In the genomic region with DNA sequence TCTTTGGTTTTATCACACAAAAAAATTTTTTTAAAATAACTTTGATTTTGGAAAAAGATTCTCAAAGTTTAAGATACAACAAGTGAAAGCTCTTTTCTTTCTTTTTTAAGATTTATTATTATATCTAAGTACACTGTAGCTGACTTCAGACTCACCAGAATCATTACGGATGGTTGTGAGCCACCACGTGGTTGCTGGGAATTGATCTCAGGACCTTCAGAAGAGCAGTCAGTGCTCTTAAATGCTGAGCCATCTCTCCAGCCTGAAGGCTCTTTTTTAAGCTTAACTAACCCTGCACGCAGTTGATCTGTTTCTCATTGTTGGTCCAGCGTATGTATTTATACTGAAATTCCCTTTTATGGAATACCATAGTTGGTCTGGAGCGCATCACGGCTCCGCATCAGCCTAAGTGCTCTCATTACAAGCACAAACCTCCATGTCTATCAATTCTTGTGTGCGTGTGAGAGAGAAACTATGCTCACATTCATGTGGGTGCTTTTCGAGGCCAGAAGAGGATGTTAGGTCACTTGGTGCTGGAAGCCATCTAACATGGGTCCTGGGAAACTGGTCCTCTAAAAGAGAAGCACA, we compare ENCODE assay signal across 16 mouse cellular contexts. TPM values are rescaled to one million over a fixed set of nuclear protein-coding genes. Genes with fewer than 3 reads are reported as not detected.
DNase-seq lines count a peak whose midpoint lies in the region; ATAC-seq and TF ChIP-seq lines count a peak whose summit lies in the region.
"Had no signal": no experiment of that assay in that cellular context is flagged by ENCODE, and none has a peak within 500 bp of the region (broad histone marks: within the 10 kb centered on the region; RNA-seq: fewer than 3 reads in every experiment).

No protein-coding gene starts in this region.

- no peak for TF ChIP-seq EP300 in CH12.LX (IDR thresholded peaks at IDR 0.05; ENCODE audit: low read length)
- no peak for TF ChIP-seq EP300 in ES-Bruce4 (IDR thresholded peaks at IDR 0.05; ENCODE audit: insufficient read depth, low read depth, low read length)

- peak overlapping the region; percentile 88; the same call in 1 of the 2 replicates for H3K4me2 ChIP-seq in hindbrain, embryonic 15.5 days
- no peak overlapping the region for H3K4me2 ChIP-seq in hindbrain, embryonic 13.5 days
- peak overlapping the region; percentile 24; the same call in 1 of the 2 replicates for H3K4me2 ChIP-seq in CH12.LX (ENCODE audit: insufficient read depth, low read depth, poor library complexity, severe bottlenecking)
- peak overlapping the region; percentile 80 for H3K4me2 ChIP-seq in liver, embryonic 12.5 days

- H3K36me3 ChIP-seq in hindbrain, embryonic 15.5 days = no peaks in the 10 kb centered on the region; the same call in 1 of the 2 replicates
- 0 out of 2 replicates have a peak, but pooled peaks cover 4% of the 10 kb centered on the region for H3K36me3 ChIP-seq in hindbrain, embryonic 13.5 days
- peaks cover 0 to 20% of the 10 kb centered on the region in 2 experiments for H3K36me3 ChIP-seq in CH12.LX (replicated peaks in 1 of 2; ENCODE audit: control insufficient read depth in 1 of 2, insufficient read depth in 1 of 2, low read length in 1 of 2)
- no peaks in the 10 kb centered on the region for H3K36me3 ChIP-seq in ES-Bruce4 (ENCODE audit: control insufficient read depth, insufficient read depth, low read length, poor library complexity, severe bottlenecking)
- H3K36me3 ChIP-seq in liver, embryonic 12.5 days = peaks cover 18% of the 10 kb centered on the region
- H3K36me3 ChIP-seq: limb, embryonic 13.5 days had no signal

- no peaks in the 10 kb centered on the region for H3K9me3 ChIP-seq in hindbrain, embryonic 15.5 days
- H3K9me3 ChIP-seq in hindbrain, embryonic 13.5 days = no peaks in the 10 kb centered on the region
- H3K9me3 ChIP-seq in CH12.LX (replicated peaks; ENCODE audit: low read length) (no peaks in the 10 kb centered on the region), ES-Bruce4 (replicated peaks; ENCODE audit: control insufficient read depth, insufficient read depth, low read length, poor library complexity, severe bottlenecking) (no peaks in the 10 kb centered on the region)
- H3K9me3 ChIP-seq in liver, embryonic 12.5 days (replicated peaks) = no peaks in the 10 kb centered on the region
- H3K9me3 ChIP-seq: limb, embryonic 13.5 days had no signal

- TF ChIP-seq POLR2A in CH12.LX (IDR thresholded peaks at IDR 0.05; ENCODE audit: low read depth, low read length) = peak; percentile 34; the same call in 1 of the 2 replicates
- no peak for TF ChIP-seq POLR2A in ES-Bruce4 (IDR thresholded peaks at IDR 0.05; ENCODE audit: insufficient read depth, low read length)

- dilution Hi-C loops in CH12.LX (cut with MboI; ENCODE audit: extremely low pct_ligation_motif_present, extremely low pct_unique_long_range_greater_than_20kb, low sequenced_read_pairs) = no loop called here

- H3K9ac ChIP-seq in hindbrain, embryonic 15.5 days = no peak overlapping the region
- H3K9ac ChIP-seq in hindbrain, embryonic 13.5 days = no peak overlapping the region
- H3K9ac ChIP-seq in CH12.LX (ENCODE audit: insufficient read depth, low read depth) (peak overlapping the region; percentile 93), ES-Bruce4 (ENCODE audit: low read depth, poor library complexity, severe bottlenecking) (peak overlapping the region; percentile 18; the same call in 1 of the 2 replicates)
- H3K9ac ChIP-seq in liver, embryonic 12.5 days = no peak overlapping the region

- peaks cover 31% of the 10 kb centered on the region for H3K4me1 ChIP-seq in hindbrain, embryonic 15.5 days (replicated peaks)
- peaks cover 28% of the 10 kb centered on the region for H3K4me1 ChIP-seq in hindbrain, embryonic 13.5 days (replicated peaks)
- H3K4me1 ChIP-seq in CH12.LX (ENCODE audit: control insufficient read depth in 1 of 2, insufficient read depth in 2 of 2) (peaks cover 0 to 32% of the 10 kb centered on the region in 2 experiments; a peak in 2 of 4 replicates), ES-Bruce4 (ENCODE audit: control insufficient read depth, insufficient read depth, low read length) (no peaks in the 10 kb centered on the region)
- H3K4me1 ChIP-seq in liver, embryonic 12.5 days = peaks cover 75% of the 10 kb centered on the region

- 95% methylated on average over 9 of the region's 9 CpGs for WGBS in hindbrain, embryonic 15.5 days
- WGBS in hindbrain, embryonic 13.5 days = 95% methylated on average over 9 of the region's 9 CpGs
- WGBS in liver, embryonic 12.5 days (ENCODE audit: insufficient replicate concordance) = 89% methylated on average over 9 of the region's 9 CpGs

- H3K27ac ChIP-seq in hindbrain, embryonic 15.5 days (replicated peaks) = no peak overlapping the region
- H3K27ac ChIP-seq in hindbrain, embryonic 13.5 days = no peak overlapping the region
- H3K27ac ChIP-seq in CH12.LX (ENCODE audit: insufficient read depth, low read depth) (no peak overlapping the region), ES-Bruce4 (ENCODE audit: insufficient read depth, low read length) (no peak overlapping the region)
- H3K27ac ChIP-seq in liver, embryonic 12.5 days = 0 out of 2 replicates have a peak overlapping the region, but pooled peaks have one; percentile 32

- DNase-seq in CH12.LX (ENCODE audit: extremely low read depth) = no peak
- DNase-seq in kidney, adult 18-20 months = no peak
- no peak for DNase-seq in left cerebral cortex, adult 8-10 months (ENCODE audit: low spot score in 2 of 2)
- DNase-seq: cerebellum, adult 2 months; heart, adult 18-20 months; heart, postnatal 10 days; kidney, adult 11 months; kidney, postnatal 36 days; lung, postnatal 14 days; thymus, adult 18-20 months had no signal

- TF ChIP-seq RAD21 in CH12.LX (IDR thresholded peaks at IDR 0.05; ENCODE audit: low read depth, low read length) = no peak

- ATAC-seq in hindbrain, embryonic 15.5 days (ENCODE audit: low FRiP score, low read depth) = no peak
- ATAC-seq in hindbrain, embryonic 13.5 days (ENCODE audit: low FRiP score) = no peak
- no peak for ATAC-seq in liver, embryonic 12.5 days
- ATAC-seq: Patski had no signal

- no peaks in the 10 kb centered on the region for H3K27me3 ChIP-seq in hindbrain, embryonic 15.5 days
- no peaks in the 10 kb centered on the region for H3K27me3 ChIP-seq in hindbrain, embryonic 13.5 days
- H3K27me3 ChIP-seq in CH12.LX (replicated peaks) (no peaks in the 10 kb centered on the region), ES-Bruce4 (ENCODE audit: control insufficient read depth, insufficient read depth, low read length, poor library complexity, severe bottlenecking) (no peaks in the 10 kb centered on the region)
- H3K27me3 ChIP-seq in liver, embryonic 12.5 days (replicated peaks) = no peaks in the 10 kb centered on the region
- H3K27me3 ChIP-seq: limb, embryonic 13.5 days; Patski had no signal

- TF ChIP-seq CTCF in CH12.LX (conservative IDR thresholded peaks at IDR 0.05 in 1 of 2, IDR thresholded peaks at IDR 0.05 in 1 of 2; ENCODE audit: low read depth in 2 of 2, low read length in 2 of 2) (no peak), ES-Bruce4 (IDR thresholded peaks at IDR 0.05; ENCODE audit: low read depth, low read length) (no peak)

- peaks cover 31% of the 10 kb centered on the region for H3K79me2 ChIP-seq in CH12.LX (replicated peaks; ENCODE audit: control insufficient read depth, extremely low read depth, insufficient read depth, poor library complexity, severe bottlenecking)

- no peak overlapping the region for H3K4me3 ChIP-seq in hindbrain, embryonic 15.5 days
- no peak overlapping the region for H3K4me3 ChIP-seq in hindbrain, embryonic 13.5 days
- H3K4me3 ChIP-seq in CH12.LX (replicated peaks in 1 of 3; ENCODE audit: low read depth in 2 of 3, low read length in 2 of 3, poor library complexity in 1 of 3) = peak overlapping the region in 2 of 3 experiments; percentile 78 to 81
- no peak overlapping the region for H3K4me3 ChIP-seq in ES-Bruce4 (ENCODE audit: low read depth, low read length)
- H3K4me3 ChIP-seq in liver, embryonic 12.5 days = 0 out of 2 replicates have a peak overlapping the region, but pooled peaks have one; percentile 83

- in situ Hi-C loops in CH12.LX (cut with MboI; ENCODE audit: low pct_ligation_motif_present, low pct_unique_long_range_greater_than_20kb, low sequenced_read_pairs) = no loop called here

RNA-seq across cellular contexts. Expression of a gene that starts 1.3 kb away (rescaled TPM):
- 62.9 and 67.1 TPM in 2 replicates for polyA plus RNA-seq in hindbrain, embryonic 15.5 days (2015; fragmentation: Nextera tagmentation; extraction: Ambion mirVana)
- 67.5 and 72.2 TPM in 2 replicates for polyA plus RNA-seq in hindbrain, embryonic 13.5 days (2015; fragmentation: Nextera tagmentation; extraction: Ambion mirVana)
- 49.4 and 51.2 TPM in 2 replicates for total RNA-seq in CH12.LX (2012; rRNA removed)
- total RNA-seq in CH12.LX (2014; rRNA removed) = 19.4 and 22.8 TPM in 2 replicates
- 96.9 and 99.5 TPM in 2 replicates for polyA plus RNA-seq in CH12.LX (2012; ENCODE audit: insufficient read length, low read depth)
- 104 and 106 TPM in 2 replicates for polyA plus RNA-seq in ES-Bruce4 (2011; ENCODE audit: insufficient read depth, insufficient read length, low read depth, missing spikeins)
- polyA plus RNA-seq in liver, embryonic 12.5 days (2016; fragmentation: Nextera tagmentation; extraction: Ambion mirVana) = 51.5 and 53.1 TPM in 2 replicates
- 10 to 100 TPM; 49.8 to 65.0 (median 58.1) TPM for total RNA-seq in left cerebral cortex, adult 8-10 months (2022)

RNA-seq across cellular contexts. Expression of a gene that starts 1.6 kb away (rescaled TPM):
- 1.6 and 2.7 TPM in 2 replicates for polyA plus RNA-seq in hindbrain, embryonic 15.5 days (2015; fragmentation: Nextera tagmentation; extraction: Ambion mirVana)
- 0.78 and 1.8 TPM in 2 replicates for polyA plus RNA-seq in hindbrain, embryonic 13.5 days (2015; fragmentation: Nextera tagmentation; extraction: Ambion mirVana)
- total RNA-seq in CH12.LX (2012; rRNA removed) = 1.4 and 2.7 TPM in 2 replicates
- total RNA-seq in CH12.LX (2014; rRNA removed) = 1.2 and 2.1 TPM in 2 replicates
- polyA plus RNA-seq in CH12.LX (2012; ENCODE audit: insufficient read length, low read depth) = 0.57 and 3.0 TPM in 2 replicates
- 2.3 and 2.6 TPM in 2 replicates for polyA plus RNA-seq in ES-Bruce4 (2011; ENCODE audit: insufficient read depth, insufficient read length, low read depth, missing spikeins)
- 0.90 and 1.3 TPM in 2 replicates for polyA plus RNA-seq in liver, embryonic 12.5 days (2016; fragmentation: Nextera tagmentation; extraction: Ambion mirVana)
- total RNA-seq in left cerebral cortex, adult 8-10 months (2022) = 1 to 10 TPM; 1.8 to 6.0 (median 2.5) TPM

RNA-seq across cellular contexts. Expression of a gene that starts 11.8 kb away (rescaled TPM):
- 115 and 118 TPM in 2 replicates for polyA plus RNA-seq in hindbrain, embryonic 15.5 days (2015; fragmentation: Nextera tagmentation; extraction: Ambion mirVana)
- polyA plus RNA-seq in hindbrain, embryonic 13.5 days (2015; fragmentation: Nextera tagmentation; extraction: Ambion mirVana) = 126 TPM in 2 replicates
- 61.5 and 73.9 TPM in 2 replicates for total RNA-seq in CH12.LX (2012; rRNA removed)
- 52.6 and 56.7 TPM in 2 replicates for total RNA-seq in CH12.LX (2014; rRNA removed)
- polyA plus RNA-seq in CH12.LX (2012; ENCODE audit: insufficient read length, low read depth) = 59.2 and 63.9 TPM in 2 replicates
- 40.0 and 45.9 TPM in 2 replicates for polyA plus RNA-seq in ES-Bruce4 (2011; ENCODE audit: insufficient read depth, insufficient read length, low read depth, missing spikeins)
- 58.2 and 62.3 TPM in 2 replicates for polyA plus RNA-seq in liver, embryonic 12.5 days (2016; fragmentation: Nextera tagmentation; extraction: Ambion mirVana)
- 10 to 100 TPM; 80.7 to 85.0 (median 83.6) TPM for total RNA-seq in left cerebral cortex, adult 8-10 months (2022)

RNA-seq across cellular contexts. Expression of a gene that starts 12.0 kb away (rescaled TPM):
- polyA plus RNA-seq in hindbrain, embryonic 15.5 days (2015; fragmentation: Nextera tagmentation; extraction: Ambion mirVana) = 76.1 and 86.9 TPM in 2 replicates
- polyA plus RNA-seq in hindbrain, embryonic 13.5 days (2015; fragmentation: Nextera tagmentation; extraction: Ambion mirVana) = 77.0 and 77.9 TPM in 2 replicates
- total RNA-seq in CH12.LX (2012; rRNA removed) = 56.8 and 75.0 TPM in 2 replicates
- 26.8 and 29.0 TPM in 2 replicates for total RNA-seq in CH12.LX (2014; rRNA removed)
- polyA plus RNA-seq in CH12.LX (2012; ENCODE audit: insufficient read length, low read depth) = 99.5 and 106 TPM in 2 replicates
- polyA plus RNA-seq in ES-Bruce4 (2011; ENCODE audit: insufficient read depth, insufficient read length, low read depth, missing spikeins) = 40.7 and 45.2 TPM in 2 replicates
- polyA plus RNA-seq in liver, embryonic 12.5 days (2016; fragmentation: Nextera tagmentation; extraction: Ambion mirVana) = 67.2 and 73.1 TPM in 2 replicates
- total RNA-seq in left cerebral cortex, adult 8-10 months (2022) = 10 to 100 TPM; 30.1 to 37.0 (median 36.1) TPM

RNA-seq across cellular contexts. Expression of a gene that starts 20.8 kb away (rescaled TPM):
- 16.2 and 17.4 TPM in 2 replicates for polyA plus RNA-seq in hindbrain, embryonic 15.5 days (2015; fragmentation: Nextera tagmentation; extraction: Ambion mirVana)
- 13.8 and 15.7 TPM in 2 replicates for polyA plus RNA-seq in hindbrain, embryonic 13.5 days (2015; fragmentation: Nextera tagmentation; extraction: Ambion mirVana)
- total RNA-seq in CH12.LX (2012; rRNA removed) = 6.9 and 7.4 TPM in 2 replicates
- total RNA-seq in CH12.LX (2014; rRNA removed) = 2.4 and 3.6 TPM in 2 replicates
- polyA plus RNA-seq in CH12.LX (2012; ENCODE audit: insufficient read length, low read depth) = 10.2 and 12.8 TPM in 2 replicates
- 25.5 and 25.8 TPM in 2 replicates for polyA plus RNA-seq in ES-Bruce4 (2011; ENCODE audit: insufficient read depth, insufficient read length, low read depth, missing spikeins)
- 4.5 and 7.2 TPM in 2 replicates for polyA plus RNA-seq in liver, embryonic 12.5 days (2016; fragmentation: Nextera tagmentation; extraction: Ambion mirVana)
- 10 to 100 TPM; 24.1 to 31.4 (median 28.4) TPM for total RNA-seq in left cerebral cortex, adult 8-10 months (2022)

Comparison
In these comparisons a context has a peak if more than half of its experiments do, and no peak if none do; other contexts are left out.
1. H3K4me3 ChIP-seq: peak in CH12.LX (2 of 3) and liver, embryonic 12.5 days (single experiment); none in hindbrain, embryonic 15.5 days (single experiment), hindbrain, embryonic 13.5 days (single experiment) and ES-Bruce4 (single experiment).
2. H3K9ac ChIP-seq: peak in CH12.LX (single experiment) and ES-Bruce4 (single experiment); none in hindbrain, embryonic 15.5 days (single experiment), hindbrain, embryonic 13.5 days (single experiment) and liver, embryonic 12.5 days (single experiment).